Mouse (Mus musculus) small intestine, adult 2 months (tissue): ENCODE results near the gene Gm20379.

Experiments used
- CTCF ChIP-seq: fragments of 200-500 bp; IDR thresholded peaks from 2 replicates; pipeline ENCODE4 v1.5.1; 2012; ENCODE audit warnings: low read depth, mild to moderate bottlenecking, control low read depth, inconsistent platforms, low read length, moderate library complexity, mixed read lengths; ENCODE audit not compliant: insufficient replicate concordance, insufficient read length; ENCODE audit errors: extremely low read depth
- POLR2A ChIP-seq: fragments of 200-500 bp; IDR thresholded peaks from 2 replicates; pipeline ENCODE4 v1.6.1; 2012; ENCODE audit warnings: low read depth, mild to moderate bottlenecking, control low read depth, inconsistent platforms, low read length, moderate library complexity

DNA sequence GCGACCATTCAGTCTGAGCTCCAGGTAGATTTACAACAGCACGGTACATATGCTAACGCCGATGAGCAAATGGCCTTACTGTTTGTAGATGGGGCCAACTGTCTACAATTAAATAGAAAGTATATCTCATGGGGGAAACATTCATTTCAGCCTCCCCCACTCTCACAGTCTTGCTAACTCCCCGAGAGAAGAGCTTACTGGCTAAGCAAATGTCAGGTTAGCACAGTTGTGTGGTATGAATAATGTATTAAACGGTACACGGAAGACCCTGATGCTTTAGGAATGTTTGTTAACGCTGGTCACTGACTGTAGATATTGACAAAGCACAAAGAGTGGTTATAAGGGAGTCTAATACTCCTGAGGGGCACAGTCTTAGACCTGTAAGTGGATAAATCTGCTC lies 38.3 kb downstream of the Gm20379 start:
- TF ChIP-seq CTCF (no peak), POLR2A (no peak)
